15 mouse cellular contexts compared by ENCODE assay signal in genomic region chr1:71898198-71898597, GRCm38 (mm10).
DNase-seq lines count a peak whose midpoint lies in the region; ATAC-seq lines count a peak whose summit lies in the region.
"Had no signal": no experiment of that assay in that cellular context is flagged by ENCODE, and none has a peak within 500 bp of the region (broad histone marks: within the 10 kb centered on the region; RNA-seq: fewer than 3 reads in every experiment).

No protein-coding gene starts in this region.

- intact Hi-C loops in heart, postnatal 36 days (cut with DNase I): no loop called here

- no peaks in the 10 kb centered on the region for H3K36me3 ChIP-seq in forebrain, embryonic 16.5 days (ENCODE audit: control insufficient read depth, insufficient read depth)
- H3K36me3 ChIP-seq: embryonic facial prominence, embryonic 12.5 days; heart, embryonic 15.5 days had no signal

- H3K4me3 ChIP-seq in forebrain, embryonic 16.5 days (replicated peaks; ENCODE audit: low read length): no peak overlapping the region
- H3K4me3 ChIP-seq: embryonic facial prominence, embryonic 12.5 days; heart, embryonic 15.5 days had no signal

- DNase-seq in cerebellum, postnatal 14 days: peak; percentile 63 to 67
- DNase-seq in cerebellum, adult 18-20 months: no peak
- DNase-seq in left cerebral cortex, adult 18-20 months (ENCODE audit: low spot score in 2 of 2): peak; percentile 12 to 28
- DNase-seq in left cerebral cortex, adult 11 months (ENCODE audit: low spot score): no peak
- peak; percentile 29 for DNase-seq in right cerebral cortex, adult 18-20 months
- DNase-seq in heart, postnatal 36 days: no peak
- no peak for DNase-seq in urinary bladder, postnatal 36 days (ENCODE audit: low spot score in 2 of 2)
- DNase-seq: kidney, adult 2 months; thymus, postnatal 25 days had no signal

- peak overlapping the region; percentile 60; the same call in 1 of the 2 replicates for H3K27ac ChIP-seq in forebrain, embryonic 16.5 days (ENCODE audit: low read length)
- H3K27ac ChIP-seq: embryonic facial prominence, embryonic 12.5 days; heart, embryonic 15.5 days; hindbrain, embryonic 14.5 days; macrophage had no signal

- H3K4me1 ChIP-seq in forebrain, embryonic 16.5 days (replicated peaks; ENCODE audit: control insufficient read depth, insufficient read depth, low read length): peaks cover 12% of the 10 kb centered on the region

- H3K9ac ChIP-seq in forebrain, embryonic 16.5 days (replicated peaks; ENCODE audit: low read depth, low read length): no peak overlapping the region
- H3K9ac ChIP-seq: embryonic facial prominence, embryonic 12.5 days; heart, embryonic 15.5 days; hindbrain, embryonic 14.5 days had no signal

- H3K9me3 ChIP-seq in forebrain, embryonic 16.5 days (ENCODE audit: control insufficient read depth, low read length): no peaks in the 10 kb centered on the region
- H3K9me3 ChIP-seq: embryonic facial prominence, embryonic 12.5 days; heart, embryonic 15.5 days had no signal

- peak overlapping the region; percentile 32 for H3K4me2 ChIP-seq in forebrain, embryonic 16.5 days (ENCODE audit: low read length)
- H3K4me2 ChIP-seq: embryonic facial prominence, embryonic 12.5 days; heart, embryonic 15.5 days; hindbrain, embryonic 14.5 days; liver, embryonic 11.5 days had no signal

- no peaks in the 10 kb centered on the region for H3K27me3 ChIP-seq in forebrain, embryonic 16.5 days (replicated peaks; ENCODE audit: control insufficient read depth, insufficient read depth, low read length)
- H3K27me3 ChIP-seq: embryonic facial prominence, embryonic 12.5 days; heart, embryonic 15.5 days had no signal

- peak; percentile 78 for ATAC-seq in forebrain, embryonic 16.5 days

- WGBS in forebrain, embryonic 16.5 days: 48% methylated on average over 6 of the region's 6 CpGs

Comparison
In these comparisons a context has a peak if more than half of its experiments do, and no peak if none do; other contexts are left out.
1. DNase-seq: peak in cerebellum, postnatal 14 days (2 of 2), left cerebral cortex, adult 18-20 months (2 of 2) and right cerebral cortex, adult 18-20 months (single experiment); none in cerebellum, adult 18-20 months (0 of 2), left cerebral cortex, adult 11 months (single experiment), heart, postnatal 36 days (0 of 2) and urinary bladder, postnatal 36 days (0 of 2).